14 mouse cellular contexts compared by ENCODE assay signal in genomic region chr7:110379335-110379914, GRCm38 (mm10).
DNase-seq lines count a peak whose midpoint lies in the region; ATAC-seq and TF ChIP-seq lines count a peak whose summit lies in the region.
"Had no signal": no experiment of that assay in that cellular context is flagged by ENCODE, and none has a peak within 500 bp of the region (broad histone marks: within the 10 kb centered on the region; RNA-seq: fewer than 3 reads in every experiment).

No protein-coding gene starts in this region.

- no peak for TF ChIP-seq CTCF in forebrain, postnatal 0 days (IDR thresholded peaks at IDR 0.05; ENCODE audit: low read depth)

- H3K9me3 ChIP-seq in forebrain, postnatal 0 days (ENCODE audit: low read length) = no peaks in the 10 kb centered on the region
- no peaks in the 10 kb centered on the region for H3K9me3 ChIP-seq in forebrain, embryonic 12.5 days
- H3K9me3 ChIP-seq in midbrain, embryonic 14.5 days (ENCODE audit: control insufficient read depth, low read length) = no peaks in the 10 kb centered on the region
- no peaks in the 10 kb centered on the region for H3K9me3 ChIP-seq in midbrain, embryonic 10.5 days (replicated peaks)
- H3K9me3 ChIP-seq in intestine, embryonic 16.5 days (ENCODE audit: control insufficient read depth, low read length) = no peaks in the 10 kb centered on the region
- H3K9me3 ChIP-seq: midbrain, embryonic 12.5 days had no signal

- H3K4me3 ChIP-seq in forebrain, postnatal 0 days (ENCODE audit: low read depth, low read length) = no peak overlapping the region
- H3K4me3 ChIP-seq in forebrain, embryonic 12.5 days (replicated peaks) = no peak overlapping the region
- no peak overlapping the region for H3K4me3 ChIP-seq in midbrain, embryonic 14.5 days (replicated peaks; ENCODE audit: low read depth, low read length)
- no peak overlapping the region for H3K4me3 ChIP-seq in midbrain, embryonic 10.5 days
- H3K4me3 ChIP-seq in intestine, embryonic 16.5 days (ENCODE audit: low read length) = no peak overlapping the region
- H3K4me3 ChIP-seq: midbrain, embryonic 12.5 days had no signal

- H3K9ac ChIP-seq in forebrain, postnatal 0 days = no peak overlapping the region
- no peak overlapping the region for H3K9ac ChIP-seq in forebrain, embryonic 12.5 days
- no peak overlapping the region for H3K9ac ChIP-seq in midbrain, embryonic 14.5 days (replicated peaks; ENCODE audit: low read length)
- no peak overlapping the region for H3K9ac ChIP-seq in intestine, embryonic 16.5 days (ENCODE audit: low read depth, low read length)
- H3K9ac ChIP-seq: liver, embryonic 14.5 days; midbrain, embryonic 12.5 days had no signal

- peak overlapping the region; percentile 22; the same call in 1 of the 2 replicates for H3K27ac ChIP-seq in forebrain, postnatal 0 days (ENCODE audit: low read depth, low read length)
- no peak overlapping the region for H3K27ac ChIP-seq in forebrain, embryonic 12.5 days
- H3K27ac ChIP-seq in midbrain, embryonic 14.5 days (replicated peaks; ENCODE audit: low read depth, low read length) = no peak overlapping the region
- no peak overlapping the region for H3K27ac ChIP-seq in midbrain, embryonic 10.5 days (replicated peaks)
- H3K27ac ChIP-seq in intestine, embryonic 16.5 days (ENCODE audit: low read length) = no peak overlapping the region
- H3K27ac ChIP-seq: liver, embryonic 14.5 days; midbrain, embryonic 12.5 days had no signal

- H3K4me1 ChIP-seq in forebrain, postnatal 0 days (ENCODE audit: insufficient read depth) = no peaks in the 10 kb centered on the region
- H3K4me1 ChIP-seq in forebrain, embryonic 12.5 days = no peaks in the 10 kb centered on the region
- no peaks in the 10 kb centered on the region for H3K4me1 ChIP-seq in midbrain, embryonic 14.5 days (ENCODE audit: control insufficient read depth, insufficient read depth, low read length)
- H3K4me1 ChIP-seq in midbrain, embryonic 10.5 days = no peaks in the 10 kb centered on the region
- no peaks in the 10 kb centered on the region for H3K4me1 ChIP-seq in intestine, embryonic 16.5 days (ENCODE audit: control insufficient read depth, insufficient read depth, low read length)
- H3K4me1 ChIP-seq: midbrain, embryonic 12.5 days had no signal

- ATAC-seq in forebrain, postnatal 0 days = peak; percentile 61; the same call in 1 of the 2 replicates
- ATAC-seq in forebrain, embryonic 12.5 days (ENCODE audit: low FRiP score) = no peak
- ATAC-seq in midbrain, embryonic 14.5 days (ENCODE audit: low FRiP score, low TSS enrichment) = no peak
- peak; percentile 31; the same call in 1 of the 2 replicates for ATAC-seq in monocyte, adult 5-6 weeks (replicated peaks; ENCODE audit: insufficient number of reproducible peaks, low FRiP score, low TSS enrichment, poor library complexity, severe bottlenecking)
- ATAC-seq in intestine, embryonic 16.5 days = no peak
- ATAC-seq: forebrain, embryonic 14.5 days; Patski had no signal

- H3K36me3 ChIP-seq in forebrain, postnatal 0 days (ENCODE audit: insufficient read depth) = peaks cover 21% of the 10 kb centered on the region
- H3K36me3 ChIP-seq in forebrain, embryonic 12.5 days (replicated peaks) = peaks cover 13% of the 10 kb centered on the region
- H3K36me3 ChIP-seq in midbrain, embryonic 14.5 days (ENCODE audit: control insufficient read depth, insufficient read depth, low read length) = peaks cover 22% of the 10 kb centered on the region
- peaks cover 21% of the 10 kb centered on the region for H3K36me3 ChIP-seq in midbrain, embryonic 10.5 days
- no peaks in the 10 kb centered on the region for H3K36me3 ChIP-seq in intestine, embryonic 16.5 days (ENCODE audit: control insufficient read depth, insufficient read depth, low read length)

- H3K27me3 ChIP-seq in forebrain, postnatal 0 days (ENCODE audit: insufficient read depth, low read length) = no peaks in the 10 kb centered on the region
- no peaks in the 10 kb centered on the region for H3K27me3 ChIP-seq in forebrain, embryonic 12.5 days
- H3K27me3 ChIP-seq in midbrain, embryonic 14.5 days (ENCODE audit: control insufficient read depth, insufficient read depth, low read length) = no peaks in the 10 kb centered on the region
- no peaks in the 10 kb centered on the region for H3K27me3 ChIP-seq in midbrain, embryonic 10.5 days (ENCODE audit: low read depth, poor library complexity, severe bottlenecking)
- no peaks in the 10 kb centered on the region for H3K27me3 ChIP-seq in intestine, embryonic 16.5 days (replicated peaks; ENCODE audit: control insufficient read depth, insufficient read depth, low read length)
- H3K27me3 ChIP-seq: midbrain, embryonic 12.5 days; Patski had no signal

- peak; percentile 19 for DNase-seq in forebrain, postnatal 0 days
- peak; percentile 1 for DNase-seq in midbrain, embryonic 14.5 days
- no peak for DNase-seq in midbrain, embryonic 10.5 days (ENCODE audit: low spot score)
- DNase-seq in frontal cortex, postnatal 36 days (ENCODE audit: low spot score in 2 of 2) = peak; percentile 24 to 41
- DNase-seq in gastrocnemius, adult 8-10 months (ENCODE audit: low spot score in 2 of 2) = no peak
- DNase-seq: kidney, adult 11 months; layer of hippocampus, postnatal 36 days had no signal

- H3K4me2 ChIP-seq in forebrain, postnatal 0 days (ENCODE audit: low read depth) = no peak overlapping the region
- no peak overlapping the region for H3K4me2 ChIP-seq in forebrain, embryonic 12.5 days
- no peak overlapping the region for H3K4me2 ChIP-seq in midbrain, embryonic 14.5 days (ENCODE audit: low read length)
- no peak overlapping the region for H3K4me2 ChIP-seq in intestine, embryonic 16.5 days (ENCODE audit: low read depth, low read length)
- H3K4me2 ChIP-seq: midbrain, embryonic 12.5 days had no signal

- WGBS in forebrain, postnatal 0 days = 66% methylated on average over 10 of the region's 10 CpGs
- WGBS in forebrain, embryonic 12.5 days = 84% methylated on average over 10 of the region's 10 CpGs
- WGBS in midbrain, embryonic 14.5 days = 83% methylated on average over 10 of the region's 10 CpGs
- WGBS in midbrain, embryonic 10.5 days = 88% methylated on average over 10 of the region's 10 CpGs
- WGBS in intestine, embryonic 16.5 days = 71% methylated on average over 10 of the region's 10 CpGs

Comparison
In these comparisons a context has a peak if more than half of its experiments do, and no peak if none do; other contexts are left out.
1. ATAC-seq: peak in forebrain, postnatal 0 days (single experiment) and monocyte, adult 5-6 weeks (single experiment); none in forebrain, embryonic 12.5 days (single experiment), midbrain, embryonic 14.5 days (single experiment) and intestine, embryonic 16.5 days (single experiment).
2. DNase-seq: peak in forebrain, postnatal 0 days (single experiment), midbrain, embryonic 14.5 days (single experiment) and frontal cortex, postnatal 36 days (2 of 2); none in midbrain, embryonic 10.5 days (single experiment) and gastrocnemius, adult 8-10 months (0 of 2).